Mouse (Mus musculus) cortical plate, adult 2 months (tissue): ENCODE data around the gene Fpr3.

Experiments
- CTCF ChIP-seq: fragments of 200-500 bp; IDR thresholded peaks from 2 replicates; pipeline ENCODE4 v1.5.1; 2011; ENCODE audit warnings: mild to moderate bottlenecking, control low read depth, low read length; ENCODE audit not compliant: insufficient read depth; ENCODE audit errors: extremely low read depth
- POLR2A ChIP-seq: fragments of 200-500 bp; IDR thresholded peaks from 2 replicates; pipeline ENCODE4 v1.6.1; 2011; ENCODE audit warnings: mild to moderate bottlenecking, low read length, control low read depth; ENCODE audit not compliant: insufficient read depth; ENCODE audit errors: extremely low read depth

DNA sequence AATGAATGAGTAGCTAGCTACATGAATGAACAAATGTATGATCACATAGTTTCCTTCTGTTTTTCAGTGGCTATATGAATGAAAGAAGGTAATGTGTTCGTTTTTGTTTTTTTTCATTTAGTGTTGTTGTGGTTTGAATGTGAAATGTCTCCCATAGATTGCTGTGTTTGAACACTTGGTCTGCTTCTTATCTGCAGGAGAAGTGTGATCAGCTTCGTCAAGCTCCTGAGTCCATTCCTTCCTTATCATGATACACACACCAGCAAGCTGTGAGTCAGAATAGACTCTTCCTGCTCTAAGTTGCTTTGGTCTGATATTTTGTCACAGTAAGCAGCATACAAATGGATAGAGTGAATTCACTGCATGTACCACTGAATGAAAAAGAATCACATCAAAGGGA is 38.7 kb upstream of the Fpr3 start:
- TF ChIP-seq CTCF, result no peak
- TF ChIP-seq POLR2A, result no peak
